Mouse (Mus musculus): ENCODE results near the gene Il11. TPM values are rescaled to one million over a fixed set of nuclear protein-coding genes. Genes with fewer than 3 reads are reported as not detected.
"Not testable (repeated sequence)": the region's sequence is repeated elsewhere in the genome, so short reads cannot be mapped to it uniquely, and the experiment has no call there.

Gene Il11
- total RNA-seq (2021) (not detected), polyA plus RNA-seq (2012; rRNA removed) (0.15 TPM in 1 of 2 replicates, not detected in the other)
- long read RNA-seq = 0 reads

DNA sequence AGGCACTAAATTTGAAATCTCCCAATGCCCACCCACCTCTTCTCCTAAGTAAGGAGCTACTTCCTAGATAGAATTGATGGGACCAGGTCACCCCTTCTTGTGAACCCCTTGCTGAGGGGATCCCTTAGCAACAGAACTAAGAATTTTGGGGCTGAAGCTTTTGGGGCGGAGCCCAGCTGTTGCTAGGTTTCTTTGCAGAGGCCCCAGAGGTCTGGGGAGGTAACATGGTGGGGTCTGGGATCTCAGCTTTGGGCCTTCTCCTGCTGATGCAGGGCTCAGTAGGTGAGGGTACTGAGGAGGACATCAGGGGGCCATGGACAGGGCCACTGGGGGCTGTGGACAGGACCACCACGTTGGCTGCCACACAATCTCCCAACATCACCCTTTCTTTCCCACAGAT is at the start of gene Il11, which contains the start of gene Tmem190:
Gene Il11 (minus strand): TSS at position 101 of the 400 bp plus-strand sequence.
Gene Tmem190 (plus strand): TSS at position 179 of the 400 bp plus-strand sequence.
- Histone ChIP-seq H3K27ac (no peak within 1 kb of the TSS), H3K27me3 (ENCODE audit: control insufficient read depth, insufficient read depth, low read length) (peaks cover 2% of the 10 kb centered on the region; the same call in 1 of the 2 replicates), H3K9ac (ENCODE audit: low read depth, low read length) (no peak within 1 kb of the TSS), H3K79me2 (replicated peaks; ENCODE audit: control insufficient read depth, insufficient read depth, low read length) (no peaks in the 10 kb centered on the region), H3K4me3 (no peak within 1 kb of the TSS), H3K4me1 (ENCODE audit: control insufficient read depth, insufficient read depth, low read length) (no peaks in the 10 kb centered on the region), H3K36me3 (ENCODE audit: control insufficient read depth, insufficient read depth, low read length) (no peaks in the 10 kb centered on the region)
- intact Hi-C loops (cut with DNase I) = no loop called here
- TF ChIP-seq CTCF (IDR thresholded peaks at IDR 0.05) (no peak), POLR2A (IDR thresholded peaks at IDR 0.05; ENCODE audit: insufficient read depth, low read depth, low read length) (no peak), EP300 (IDR thresholded peaks at IDR 0.05; ENCODE audit: insufficient read depth, low read depth, low read length) (no peak)
- no peak for DNase-seq
- 62% methylated on average over 2 of the region's 2 CpGs for WGBS

DNA sequence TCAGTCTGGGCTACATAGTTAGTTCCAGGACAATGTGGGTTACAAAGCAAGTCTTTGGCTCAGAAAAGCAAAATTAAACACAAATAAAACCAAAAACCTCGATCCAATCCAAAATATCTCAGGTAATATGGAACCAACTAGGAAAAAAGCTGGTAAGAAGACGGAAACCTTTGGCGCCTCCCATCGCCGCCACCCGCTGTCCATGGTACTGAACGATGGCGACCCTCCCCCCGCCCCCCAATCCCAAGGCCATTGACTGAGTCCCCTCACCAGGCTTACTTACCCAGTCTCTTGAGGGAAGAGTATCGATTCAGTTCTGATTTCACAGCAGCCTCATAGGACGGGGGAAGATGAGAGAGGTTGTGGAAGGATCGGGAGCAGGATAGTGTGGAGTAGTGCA is 47.8 kb upstream of the Il11 start:
- WGBS = 4% methylated on average over 12 of the region's 12 CpGs
- peaks cover 6% of the 10 kb centered on the region; the same call in 1 of the 2 replicates for H3K27me3 ChIP-seq (ENCODE audit: control insufficient read depth, insufficient read depth, low read length)
- no peak overlapping the region for H3K4me3 ChIP-seq
- no peaks in the 10 kb centered on the region for H3K79me2 ChIP-seq (replicated peaks; ENCODE audit: control insufficient read depth, insufficient read depth, low read length)
- H3K27ac ChIP-seq = no peak overlapping the region
- H3K36me3 ChIP-seq (ENCODE audit: control insufficient read depth, insufficient read depth, low read length) = no peaks in the 10 kb centered on the region
- no peak for TF ChIP-seq CTCF (IDR thresholded peaks at IDR 0.05)
- TF ChIP-seq POLR2A (IDR thresholded peaks at IDR 0.05; ENCODE audit: insufficient read depth, low read depth, low read length) = no peak
- TF ChIP-seq EP300 (IDR thresholded peaks at IDR 0.05; ENCODE audit: insufficient read depth, low read depth, low read length) = no peak
- intact Hi-C loops (cut with DNase I) = no loop called here
- H3K9ac ChIP-seq (ENCODE audit: low read depth, low read length) = no peak overlapping the region
- no peak for DNase-seq
- no peaks in the 10 kb centered on the region for H3K4me1 ChIP-seq (ENCODE audit: control insufficient read depth, insufficient read depth, low read length)

DNA sequence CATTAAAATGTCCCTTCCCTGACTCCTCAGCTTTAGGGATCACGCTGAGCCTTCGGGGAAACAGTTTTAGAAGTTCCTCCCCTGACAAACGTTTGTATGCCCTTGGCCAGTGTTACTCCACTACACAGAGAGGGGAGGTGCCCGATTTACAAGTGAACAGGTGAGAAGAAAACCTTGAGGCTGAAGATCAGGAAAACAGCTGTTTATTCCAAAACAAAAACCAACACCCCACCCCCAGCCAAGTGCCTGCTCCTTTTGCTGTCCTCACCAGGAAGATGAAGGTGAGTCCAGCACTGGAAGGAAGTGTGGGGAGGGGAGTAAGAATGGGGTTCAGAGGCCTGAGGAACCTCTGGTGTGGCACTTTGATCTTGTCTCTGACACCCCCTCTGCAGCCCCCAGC is 42.7 kb upstream of the Il11 start:
- Histone ChIP-seq H3K9ac (ENCODE audit: low read depth, low read length) (no peak overlapping the region), H3K4me1 (ENCODE audit: control insufficient read depth, insufficient read depth, low read length) (no peaks in the 10 kb centered on the region), H3K27ac (no peak overlapping the region), H3K4me3 (no peak overlapping the region), H3K79me2 (replicated peaks; ENCODE audit: control insufficient read depth, insufficient read depth, low read length) (no peaks in the 10 kb centered on the region), H3K27me3 (ENCODE audit: control insufficient read depth, insufficient read depth, low read length) (peaks cover 2% of the 10 kb centered on the region; the same call in 1 of the 2 replicates), H3K36me3 (ENCODE audit: control insufficient read depth, insufficient read depth, low read length) (no peaks in the 10 kb centered on the region)
- TF ChIP-seq EP300 (IDR thresholded peaks at IDR 0.05; ENCODE audit: insufficient read depth, low read depth, low read length) (no peak), CTCF (IDR thresholded peaks at IDR 0.05) (no peak), POLR2A (IDR thresholded peaks at IDR 0.05; ENCODE audit: insufficient read depth, low read depth, low read length) (no peak)
- DNase-seq = no peak
- intact Hi-C loops (cut with DNase I) = no loop called here
- WGBS = 56% methylated on average over 4 of the region's 4 CpGs

DNA sequence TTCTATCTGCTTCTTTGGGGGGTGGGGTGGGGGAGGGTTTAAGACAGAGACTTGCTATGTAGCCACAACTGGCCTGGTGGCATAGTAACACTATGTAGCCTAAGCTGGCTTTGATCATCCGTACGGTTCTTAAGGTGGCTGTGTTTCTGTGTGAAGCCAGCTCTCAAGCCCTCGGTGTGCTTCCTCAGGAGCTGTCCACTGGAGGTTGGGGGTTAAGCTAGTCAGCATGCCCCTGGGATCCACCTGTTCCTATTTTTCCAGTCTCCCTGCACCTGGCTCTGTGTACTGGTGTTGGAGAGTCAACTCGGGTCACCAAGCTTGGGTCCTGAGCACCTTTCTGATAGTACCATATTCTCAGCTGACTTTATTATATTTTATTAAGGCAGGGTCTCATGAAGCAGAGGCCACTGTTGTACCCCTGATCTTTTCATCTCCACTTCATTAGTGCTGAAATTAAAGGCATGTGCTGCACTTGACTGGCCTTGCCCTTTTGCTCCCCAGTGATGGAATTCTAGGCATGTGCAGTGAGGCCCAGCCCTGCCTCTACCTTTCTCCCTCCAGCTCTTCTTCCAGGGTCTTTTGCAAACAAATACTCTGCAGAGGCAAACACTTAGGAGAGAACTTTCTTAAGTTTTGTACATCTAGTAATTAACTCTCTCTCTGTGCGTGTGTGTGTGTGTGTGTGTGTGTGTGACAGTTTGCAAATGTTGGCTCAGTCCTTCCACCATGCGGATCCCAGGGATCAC is 39.7 kb upstream of the Il11 start:
- Histone ChIP-seq H3K79me2 (replicated peaks; ENCODE audit: control insufficient read depth, insufficient read depth, low read length) (no peaks in the 10 kb centered on the region), H3K27me3 (ENCODE audit: control insufficient read depth, insufficient read depth, low read length) (no peaks in the 10 kb centered on the region), H3K9ac (ENCODE audit: low read depth, low read length) (no peak overlapping the region), H3K36me3 (ENCODE audit: control insufficient read depth, insufficient read depth, low read length) (no peaks in the 10 kb centered on the region), H3K4me1 (ENCODE audit: control insufficient read depth, insufficient read depth, low read length) (no peaks in the 10 kb centered on the region), H3K27ac (no peak overlapping the region), H3K4me3 (no peak overlapping the region)
- 75% methylated on average over 6 of the region's 6 CpGs for WGBS
- no peak for DNase-seq
- intact Hi-C loops (cut with DNase I) = no loop called here
- TF ChIP-seq EP300 (IDR thresholded peaks at IDR 0.05; ENCODE audit: insufficient read depth, low read depth, low read length) (no peak), POLR2A (IDR thresholded peaks at IDR 0.05; ENCODE audit: insufficient read depth, low read depth, low read length) (no peak), CTCF (IDR thresholded peaks at IDR 0.05) (no peak)

DNA sequence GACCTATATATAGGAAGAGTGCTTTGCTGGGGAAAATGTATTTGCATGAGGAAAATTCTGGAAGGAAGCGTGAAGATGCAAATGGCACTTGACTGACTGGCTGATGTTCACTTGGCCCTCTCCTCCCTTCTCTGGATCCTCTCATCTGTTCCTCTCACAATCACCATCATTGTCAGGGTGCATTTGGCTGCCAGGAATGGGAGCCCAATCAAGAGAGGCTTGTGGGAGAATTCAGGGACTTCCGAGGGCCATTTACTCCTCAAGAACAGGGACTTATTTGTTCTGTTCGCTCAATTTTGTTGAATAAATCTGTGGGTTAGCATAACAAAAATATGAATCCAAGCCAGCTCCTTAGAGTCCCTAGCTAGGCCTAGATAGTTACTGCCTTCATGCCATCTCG is 39.0 kb upstream of the Il11 start:
- H3K27ac ChIP-seq = no peak overlapping the region
- H3K36me3 ChIP-seq (ENCODE audit: control insufficient read depth, insufficient read depth, low read length) = no peaks in the 10 kb centered on the region
- H3K79me2 ChIP-seq (replicated peaks; ENCODE audit: control insufficient read depth, insufficient read depth, low read length) = no peaks in the 10 kb centered on the region
- WGBS = 79% methylated on average over 4 of the region's 4 CpGs
- no peak overlapping the region for H3K4me3 ChIP-seq
- intact Hi-C loops (cut with DNase I) = no loop called here
- H3K27me3 ChIP-seq (ENCODE audit: control insufficient read depth, insufficient read depth, low read length) = no peaks in the 10 kb centered on the region
- H3K4me1 ChIP-seq (ENCODE audit: control insufficient read depth, insufficient read depth, low read length) = no peaks in the 10 kb centered on the region
- no peak for DNase-seq
- H3K9ac ChIP-seq (ENCODE audit: low read depth, low read length) = no peak overlapping the region
- no peak for TF ChIP-seq CTCF (IDR thresholded peaks at IDR 0.05)
- TF ChIP-seq EP300 (IDR thresholded peaks at IDR 0.05; ENCODE audit: insufficient read depth, low read depth, low read length) = no peak
- no peak for TF ChIP-seq POLR2A (IDR thresholded peaks at IDR 0.05; ENCODE audit: insufficient read depth, low read depth, low read length)

DNA sequence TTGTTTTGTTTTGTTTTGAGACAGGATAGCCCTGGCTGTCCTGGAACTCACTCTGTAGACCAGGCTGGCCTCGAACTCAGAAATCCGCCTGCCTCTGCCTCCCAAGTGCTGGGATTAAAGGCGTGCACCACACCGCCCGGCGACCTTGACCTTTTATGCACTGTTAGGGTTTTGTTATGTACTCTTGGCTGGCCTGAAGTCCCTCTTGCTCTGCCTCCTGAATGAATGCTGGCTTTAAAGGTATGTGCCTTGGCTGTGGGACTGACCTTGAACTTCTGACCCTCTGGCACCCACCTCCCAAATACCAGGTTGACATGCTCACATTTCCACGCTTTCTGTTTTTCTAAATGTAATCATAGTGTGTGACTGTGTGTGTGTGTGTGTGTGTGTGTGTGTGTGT is 38.3 kb upstream of the Il11 start:
- H3K4me1 ChIP-seq (ENCODE audit: control insufficient read depth, insufficient read depth, low read length); H3K9ac ChIP-seq (ENCODE audit: low read depth, low read length); H3K27ac ChIP-seq; H3K27me3 ChIP-seq (ENCODE audit: control insufficient read depth, insufficient read depth, low read length); H3K36me3 ChIP-seq (ENCODE audit: control insufficient read depth, insufficient read depth, low read length); H3K4me3 ChIP-seq; intact Hi-C loops (cut with DNase I); H3K79me2 ChIP-seq (replicated peaks; ENCODE audit: control insufficient read depth, insufficient read depth, low read length); DNase-seq: not testable (repeated sequence)
- 91% methylated on average over 7 of the region's 7 CpGs for WGBS

All from heart, adult 2 months (tissue).